Mouse (Mus musculus) heart, embryonic 14.5 days (tissue): ENCODE measurements at regions not wholly inside any gene's neighbourhood (a gene's known extent, or its start where the extent isn't known, plus 50 kb on each side); places are given as distances from the start of the nearest gene placed in this dataset.

ENCODE experiments used
- ATAC-seq: fragments of 200-750 bp; cut with Nextera tagmentation; 2 replicates; pipeline ENCODE4 v1.8.0; 2017; ENCODE audit warnings: low read depth, moderate TSS enrichment; ENCODE audit not compliant: insufficient number of reproducible peaks, insufficient read depth, low FRiP score
- H3K27ac ChIP-seq, 2 experiments: fragments of 200-500 bp in 1 of 2; fragments of 300-500 bp in 1 of 2; sonication (generic) in 1 of 2; replicated peaks in 1 of 2; 2 replicates each; pipeline ENCODE4 v1.5.1; 2012 to 2014; ENCODE audit warnings: low read depth in 2 of 2, low read length in 2 of 2, control low read depth in 1 of 2, mild to moderate bottlenecking in 1 of 2, mixed read lengths in 1 of 2; ENCODE audit not compliant: control insufficient read depth in 1 of 2, insufficient read depth in 1 of 2
- H3K27me3 ChIP-seq: fragments of 300-500 bp; sonication (generic); 2 replicates; pipeline ENCODE4 v1.6.1; 2014; ENCODE audit warnings: mild to moderate bottlenecking, low read length, control low read depth; ENCODE audit not compliant: control insufficient read depth, insufficient read depth
- H3K36me3 ChIP-seq: fragments of 300-500 bp; sonication (generic); 2 replicates; pipeline ENCODE4 v1.6.1; 2014; ENCODE audit warnings: mild to moderate bottlenecking, control low read depth, low read length, mixed read lengths; ENCODE audit not compliant: control insufficient read depth, insufficient read depth
- H3K4me1 ChIP-seq, 2 experiments: fragments of 200-500 bp in 1 of 2; fragments of 300-500 bp in 1 of 2; sonication (generic) in 1 of 2; 2 replicates each; pipeline ENCODE4 v1.6.1; 2012 to 2014; ENCODE audit warnings: low read length in 2 of 2, control low read depth in 1 of 2, mixed read lengths in 1 of 2; ENCODE audit not compliant: control insufficient read depth in 2 of 2, insufficient read depth in 2 of 2
- H3K4me2 ChIP-seq: fragments of 300-500 bp; sonication (generic); 2 replicates; pipeline ENCODE4 v1.6.1; 2014; ENCODE audit warnings: mild to moderate bottlenecking, low read length
- H3K4me3 ChIP-seq, 2 experiments: fragments of 200-500 bp in 1 of 2; fragments of 300-500 bp in 1 of 2; sonication (generic) in 1 of 2; 2 replicates each; pipeline ENCODE4 v1.5.1; 2012 to 2014; ENCODE audit warnings: low read length in 2 of 2, mild to moderate bottlenecking in 2 of 2, control low read depth in 1 of 2, low read depth in 1 of 2, moderate library complexity in 1 of 2; ENCODE audit not compliant: control insufficient read depth in 1 of 2, insufficient read depth in 1 of 2
- H3K9ac ChIP-seq: fragments of 300-500 bp; sonication (generic); 2 replicates; pipeline ENCODE4 v1.6.1; 2014; ENCODE audit warnings: mild to moderate bottlenecking, low read length
- H3K9me3 ChIP-seq: fragments of 300-500 bp; sonication (generic); 2 replicates; pipeline ENCODE4 v1.6.1; 2016; ENCODE audit warnings: low read length, control low read depth; ENCODE audit not compliant: control insufficient read depth
- WGBS: fragments of 180-500 bp; shearing (Covaris S2); extraction: QIAGEN DNeasy Blood & Tissue Kit; methylation state at CpG from one replicate; pipeline ENCODE4 v1.1.7; 2014; 5-methylcytosine and 5-hydroxymethylcytosine counted together

GRCm38 (mm10) chr13:80502927-80503326 is 380.3 kb upstream of the Arrdc3 start:
- no peak overlapping the region for H3K4me3 ChIP-seq
- ATAC-seq = no peak
- WGBS = 76% methylated on average over 1 of the region's 1 CpGs
- H3K4me1 ChIP-seq = no peaks in the 10 kb centered on the region
- H3K4me2 ChIP-seq = no peak overlapping the region
- H3K9me3 ChIP-seq = no peaks in the 10 kb centered on the region
- no peaks in the 10 kb centered on the region for H3K27me3 ChIP-seq
- no peaks in the 10 kb centered on the region for H3K36me3 ChIP-seq
- no peak overlapping the region for H3K27ac ChIP-seq
- no peak overlapping the region for H3K9ac ChIP-seq

- 71% methylated on average over 3 of the region's 3 CpGs for WGBS
- H3K9ac ChIP-seq = no peak overlapping the region
- ATAC-seq = no peak
Measured at GRCm38 (mm10) chr13:80514171-80514981, 368.8 kb upstream of the Arrdc3 start.

GRCm38 (mm10) chr13:80514982-80515253 is 368.3 kb upstream of the Arrdc3 start:
- H3K4me2 ChIP-seq = no peak overlapping the region
- H3K27me3 ChIP-seq = no peaks in the 10 kb centered on the region
- 69% methylated on average over 4 of the region's 4 CpGs for WGBS
- no peak overlapping the region for H3K27ac ChIP-seq
- no peaks in the 10 kb centered on the region for H3K4me1 ChIP-seq
- no peaks in the 10 kb centered on the region for H3K36me3 ChIP-seq
- ATAC-seq = no peak
- no peak overlapping the region for H3K9ac ChIP-seq
- no peak overlapping the region for H3K4me3 ChIP-seq
- H3K9me3 ChIP-seq = no peaks in the 10 kb centered on the region

More at GRCm38 (mm10) chr13:80514171-80514981, 368.8 kb upstream of the Arrdc3 start:
- Histone ChIP-seq H3K4me2 (no peak overlapping the region), H3K4me1 (no peaks in the 10 kb centered on the region), H3K27me3 (no peaks in the 10 kb centered on the region), H3K36me3 (no peaks in the 10 kb centered on the region), H3K4me3 (no peak overlapping the region), H3K27ac (no peak overlapping the region), H3K9me3 (no peaks in the 10 kb centered on the region)

- Histone ChIP-seq H3K27ac (no peak overlapping the region), H3K4me2 (no peak overlapping the region), H3K27me3 (no peaks in the 10 kb centered on the region), H3K9me3 (no peaks in the 10 kb centered on the region), H3K36me3 (no peaks in the 10 kb centered on the region), H3K9ac (no peak overlapping the region), H3K4me1 (no peaks in the 10 kb centered on the region), H3K4me3 (no peak overlapping the region)
- 66% methylated on average over 1 of the region's 1 CpGs for WGBS
- ATAC-seq = no peak
Measured at GRCm38 (mm10) chr13:80518836-80519235, 364.3 kb upstream of the Arrdc3 start.

GRCm38 (mm10) chr13:80519792-80520191 is 363.4 kb upstream of the Arrdc3 start:
- no peaks in the 10 kb centered on the region for H3K9me3 ChIP-seq
- no peak overlapping the region for H3K9ac ChIP-seq
- 54% methylated on average over 4 of the region's 4 CpGs for WGBS
- no peak overlapping the region for H3K27ac ChIP-seq
- no peak overlapping the region for H3K4me3 ChIP-seq
- no peak for ATAC-seq
- no peak overlapping the region for H3K4me2 ChIP-seq
- H3K4me1 ChIP-seq = no peaks in the 10 kb centered on the region
- no peaks in the 10 kb centered on the region for H3K27me3 ChIP-seq
- no peaks in the 10 kb centered on the region for H3K36me3 ChIP-seq

GRCm38 (mm10) chr13:80535755-80536350 is 347.3 kb upstream of the Arrdc3 start:
- H3K9ac ChIP-seq = no peak overlapping the region
- H3K4me1 ChIP-seq = peaks cover 0 to 8% of the 10 kb centered on the region in 2 experiments; a peak in 2 of 4 replicates
- WGBS = 92% methylated on average over 1 of the region's 1 CpGs
- no peak overlapping the region for H3K4me3 ChIP-seq
- H3K4me2 ChIP-seq = peak overlapping the region; percentile 9; the same call in 1 of the 2 replicates
- no peaks in the 10 kb centered on the region for H3K36me3 ChIP-seq
- peak overlapping the region; percentile 51 to 84 for H3K27ac ChIP-seq
- no peaks in the 10 kb centered on the region for H3K27me3 ChIP-seq
- no peaks in the 10 kb centered on the region for H3K9me3 ChIP-seq
- peak; percentile 88 for ATAC-seq

- Histone ChIP-seq H3K4me3 (no peak overlapping the region), H3K4me1 (no peaks in the 10 kb centered on the region), H3K27me3 (no peaks in the 10 kb centered on the region), H3K4me2 (no peak overlapping the region), H3K27ac (no peak overlapping the region; a peak in 1 of 4 replicates), H3K9me3 (no peaks in the 10 kb centered on the region), H3K36me3 (no peaks in the 10 kb centered on the region), H3K9ac (no peak overlapping the region)
- 45% methylated on average over 1 of the region's 1 CpGs for WGBS
- ATAC-seq = no peak; the same call in 1 of the 2 replicates
Measured at GRCm38 (mm10) chr13:80544951-80545350, 338.2 kb upstream of the Arrdc3 start.

GRCm38 (mm10) chr13:80557156-80557555 is 326.0 kb upstream of the Arrdc3 start:
- ATAC-seq = no peak
- no peak overlapping the region for H3K9ac ChIP-seq

More at GRCm38 (mm10) chr13:80557156-80557555, 326.0 kb upstream of the Arrdc3 start:
- Histone ChIP-seq H3K36me3 (no peaks in the 10 kb centered on the region), H3K9me3 (no peaks in the 10 kb centered on the region), H3K4me2 (no peak overlapping the region), H3K4me1 (no peaks in the 10 kb centered on the region), H3K4me3 (no peak overlapping the region), H3K27ac (no peak overlapping the region), H3K27me3 (no peaks in the 10 kb centered on the region)
